Mouse (Mus musculus): ENCODE data around the gene Mtor.

DNA sequence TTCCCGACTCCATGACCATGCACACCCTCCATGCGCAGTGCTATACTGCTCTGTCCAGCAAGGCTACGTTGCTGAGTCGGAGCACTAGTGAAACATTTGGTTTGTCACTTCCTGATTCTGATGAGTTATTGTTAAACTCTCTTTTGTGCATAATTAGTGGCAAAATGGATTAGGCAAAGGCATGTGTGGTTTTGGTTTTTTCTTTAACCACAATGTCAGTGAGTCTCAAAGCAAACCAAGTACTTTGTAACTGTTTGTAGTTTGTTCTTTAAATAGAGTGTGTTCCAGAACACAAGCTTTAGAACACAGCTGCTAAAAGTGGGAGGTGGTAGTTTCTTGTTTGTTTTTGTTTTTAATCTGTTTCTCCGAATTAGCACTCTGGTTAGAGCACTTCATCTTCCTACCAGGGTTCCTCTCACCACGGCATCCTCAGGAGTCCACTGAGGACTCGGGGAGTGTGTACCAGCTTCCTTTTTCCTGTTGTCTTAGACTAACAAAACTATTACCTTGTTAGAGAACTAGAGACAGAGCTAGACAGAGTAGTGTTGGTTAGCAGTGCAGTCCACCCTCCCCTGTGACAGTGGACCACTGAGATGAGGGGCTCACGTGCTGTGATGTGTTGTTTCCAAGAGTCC lies 61.2 kb downstream of the Mtor start:
- TF ChIP-seq CTCF (IDR thresholded peaks at IDR 0.05; ENCODE audit: borderline replicate concordance, extremely low read depth, insufficient read depth, insufficient read length): no peak
- no peak for TF ChIP-seq POLR2A (IDR thresholded peaks at IDR 0.05; ENCODE audit: borderline replicate concordance, extremely low read depth, insufficient read depth, insufficient read length, poor library complexity, severe bottlenecking)

Data from brain, embryonic 14.5 days (tissue).